Mouse (Mus musculus) spleen, postnatal 10 days (tissue): ENCODE measurements around the gene Apoa5.
"Not testable (repeated sequence)": the region's sequence is repeated elsewhere in the genome, so short reads cannot be mapped to it uniquely, and the experiment has no call there.

Experiments
- DNase-seq, 2 experiments: peaks; one replicate each; pipeline ENCODE4 v3.0.0; 2021 to 2022; ENCODE audit warnings: low spot score in 2 of 2

Apoa5 gene

GRCm38 (mm10) chr9:46261131-46261530 lies 7.3 kb upstream of the Apoa5 start:
- DNase-seq: no peak

- DNase-seq: no peak
These were observed 692 bp downstream of the Apoa5 start for GRCm38 (mm10) chr9:46269125-46269524.

GRCm38 (mm10) chr9:46270782-46271181 lies 2.3 kb downstream of the Apoa5 start:
- DNase-seq: no peak

- DNase-seq: no peak
These were observed 3.6 kb downstream of the Apoa5 start for GRCm38 (mm10) chr9:46272070-46272469.

GRCm38 (mm10) chr9:46272677-46273454 lies 4.4 kb downstream of the Apoa5 start, which contains the start of gene Zpr1:
TSS of gene Zpr1 (plus strand) at chr9:46273064.
- DNase-seq: peak; percentile 72 to 89

- DNase-seq: no peak
These were observed 6.1 kb downstream of the Apoa5 start for GRCm38 (mm10) chr9:46274494-46274893.

GRCm38 (mm10) chr9:46282631-46283436 lies 14.4 kb downstream of the Apoa5 start, which contains the start of gene Bud13:
TSS of gene Bud13 (plus strand) at chr9:46283008.
- peak; percentile 98 to 99 for DNase-seq

GRCm38 (mm10) chr9:46298381-46298780 lies 29.9 kb downstream of the Apoa5 start:
- no peak for DNase-seq

GRCm38 (mm10) chr9:46302142-46302541 lies 33.7 kb downstream of the Apoa5 start:
- peak; percentile 20 to 56 for DNase-seq

- DNase-seq: peak in 1 of 2 experiments; percentile 28
These were observed 40.7 kb downstream of the Apoa5 start for GRCm38 (mm10) chr9:46309121-46309520.

- DNase-seq: peak; percentile 37 to 64
These were observed 46.1 kb downstream of the Apoa5 start for GRCm38 (mm10) chr9:46314507-46314906.

GRCm38 (mm10) chr9:46314921-46315320 lies 46.5 kb downstream of the Apoa5 start:
- no peak for DNase-seq

- DNase-seq: no peak
These were observed 47.5 kb downstream of the Apoa5 start for GRCm38 (mm10) chr9:46315807-46316365.

GRCm38 (mm10) chr9:46316388-46316787 lies 48.0 kb downstream of the Apoa5 start:
- DNase-seq: no peak

GRCm38 (mm10) chr9:46316909-46317308 lies 48.5 kb downstream of the Apoa5 start:
- DNase-seq: no peak

- DNase-seq: no peak
These were observed 49.5 kb downstream of the Apoa5 start for GRCm38 (mm10) chr9:46317957-46318356.

- DNase-seq: not testable (repeated sequence)
These were observed 51.5 kb downstream of the Apoa5 start, which contains the start of gene 4931429L15Rik for GRCm38 (mm10) chr9:46319886-46320285. TSS of gene 4931429L15Rik (minus strand) at chr9:46319986.

GRCm38 (mm10) chr9:46320461-46320860 lies 52.0 kb downstream of the Apoa5 start:
- DNase-seq: no peak
